Mouse (Mus musculus): ENCODE measurements around the gene Dhcr7. TPM values are rescaled to one million over a fixed set of nuclear protein-coding genes. Genes with fewer than 3 reads are reported as not detected.

Gene Dhcr7
- polyA plus RNA-seq, 1 experiment from 2014 or later, result 71.6 TPM

DNA sequence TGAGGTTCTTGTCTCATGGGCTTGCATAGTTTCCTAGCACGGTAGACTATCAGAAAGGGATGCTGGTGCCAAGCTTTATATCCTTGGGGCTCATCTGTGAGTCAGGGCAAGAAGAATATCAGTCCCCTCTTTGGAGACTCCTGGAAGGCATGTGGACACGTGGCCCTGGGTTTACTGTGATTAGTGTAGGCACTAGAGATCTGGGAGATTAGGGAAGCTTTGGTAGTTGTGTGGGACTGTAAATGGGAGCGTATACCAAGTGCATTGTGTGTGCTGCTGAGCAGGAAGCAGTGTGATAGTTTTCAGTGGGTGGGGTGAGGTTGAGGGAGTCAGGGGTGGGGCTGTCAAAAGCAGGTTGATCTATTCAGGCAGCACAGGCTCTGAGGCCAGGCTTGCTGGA lies 12.0 kb downstream of the Dhcr7 start:
- Histone ChIP-seq H3K36me3 (replicated peaks) (peaks cover 13% of the 10 kb centered on the region; the same call in 1 of the 2 replicates), H3K27ac (no peak overlapping the region), H3K27me3 (replicated peaks) (no peaks in the 10 kb centered on the region), H3K9ac (no peak overlapping the region), H3K4me2 (no peak overlapping the region), H3K4me1 (peaks cover 59% of the 10 kb centered on the region), H3K4me3 (no peak overlapping the region), H3K9me3 (no peaks in the 10 kb centered on the region)
- WGBS, result 70% methylated on average over 3 of the region's 3 CpGs
- no peak for ATAC-seq (replicated peaks)

DNA sequence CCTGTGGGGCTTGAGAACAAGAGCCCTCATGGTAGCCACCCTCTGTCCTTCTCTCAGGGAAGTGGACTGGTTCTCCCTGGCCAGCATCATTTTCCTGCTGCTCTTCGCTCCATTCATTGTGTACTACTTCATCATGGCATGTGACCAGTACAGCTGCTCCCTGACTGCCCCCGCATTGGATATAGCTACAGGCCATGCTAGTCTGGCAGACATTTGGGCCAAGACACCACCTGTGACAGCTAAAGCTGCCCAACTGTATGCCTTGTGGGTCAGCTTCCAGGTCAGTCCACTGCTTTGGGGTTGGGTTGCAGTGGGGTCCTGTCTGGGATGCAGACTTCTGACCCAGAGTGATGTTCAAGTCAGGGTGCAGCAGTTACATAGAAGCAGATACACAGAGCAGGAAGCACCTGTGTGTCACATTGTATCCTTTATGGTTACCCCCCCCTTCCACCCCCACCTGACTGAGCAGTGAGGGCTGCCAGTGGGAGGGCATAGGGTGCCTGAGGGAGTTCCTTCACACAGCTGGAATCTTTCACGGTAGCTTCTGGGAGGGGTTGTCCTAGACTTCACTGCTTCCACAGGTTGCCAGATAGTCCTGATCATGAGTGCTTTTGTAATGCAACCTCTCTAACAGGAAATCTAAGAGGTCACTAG lies 14.9 kb downstream of the Dhcr7 start:
- peaks cover 35% of the 10 kb centered on the region for H3K4me1 ChIP-seq
- no peak overlapping the region for H3K4me2 ChIP-seq
- 94% methylated on average over 3 of the region's 3 CpGs for WGBS
- no peak overlapping the region for H3K4me3 ChIP-seq
- H3K9ac ChIP-seq, result no peak overlapping the region
- H3K27ac ChIP-seq, result no peak overlapping the region
- H3K36me3 ChIP-seq (replicated peaks), result peaks cover 38% of the 10 kb centered on the region
- H3K9me3 ChIP-seq, result no peaks in the 10 kb centered on the region
- no peak for ATAC-seq (replicated peaks)
- no peaks in the 10 kb centered on the region for H3K27me3 ChIP-seq (replicated peaks)

DNA sequence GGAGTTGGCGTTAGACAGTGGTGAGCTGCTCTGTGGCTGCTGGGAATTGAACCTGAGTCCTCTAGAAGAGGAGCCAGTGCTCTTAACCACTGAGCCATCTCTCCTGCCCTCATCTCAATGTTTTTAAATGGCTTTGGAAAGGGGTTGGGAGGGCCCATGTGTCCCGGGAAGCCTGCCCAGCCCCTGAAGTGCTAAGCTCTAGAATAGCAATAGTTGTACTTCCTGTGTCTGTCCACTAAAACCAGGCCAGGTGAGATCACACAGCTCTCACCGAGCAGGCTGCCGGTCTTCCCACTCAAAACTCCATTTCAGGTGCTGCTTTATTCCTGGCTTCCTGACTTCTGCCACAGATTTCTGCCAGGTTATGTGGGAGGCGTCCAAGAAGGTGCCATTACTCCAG lies 17.2 kb downstream of the Dhcr7 start:
- H3K4me3 ChIP-seq, result no peak overlapping the region
- H3K27me3 ChIP-seq (replicated peaks), result no peaks in the 10 kb centered on the region
- no peak overlapping the region for H3K9ac ChIP-seq
- no peak for ATAC-seq (replicated peaks)
- no peak overlapping the region for H3K4me2 ChIP-seq
- H3K9me3 ChIP-seq, result no peaks in the 10 kb centered on the region
- WGBS, result 92% methylated on average over 5 of the region's 5 CpGs
- H3K36me3 ChIP-seq (replicated peaks), result peaks cover 55% of the 10 kb centered on the region
- H3K27ac ChIP-seq, result no peak overlapping the region
- peaks cover 12% of the 10 kb centered on the region for H3K4me1 ChIP-seq

DNA sequence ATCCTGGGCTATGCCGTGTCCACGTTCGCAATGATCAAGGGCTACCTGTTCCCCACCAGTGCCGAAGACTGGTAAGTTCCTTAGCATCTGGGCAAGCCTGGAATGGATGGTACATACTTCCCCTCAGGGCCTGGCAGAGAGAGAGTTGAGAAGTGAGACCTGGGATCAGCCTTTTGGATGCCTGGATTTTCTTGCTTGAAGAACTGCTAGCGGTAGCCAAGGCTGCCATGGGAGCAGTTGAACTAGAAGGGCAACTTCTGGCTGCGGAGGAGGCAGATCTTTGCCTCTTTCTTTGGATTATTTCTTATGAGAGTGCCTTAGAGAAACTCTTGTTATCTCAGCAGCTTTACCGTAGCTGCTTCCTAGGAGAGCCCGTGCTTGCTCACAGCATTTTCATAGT lies 18.4 kb downstream of the Dhcr7 start:
- ATAC-seq (replicated peaks), result no peak
- WGBS, result 96% methylated on average over 8 of the region's 8 CpGs
- H3K9ac ChIP-seq, result no peak overlapping the region
- no peak overlapping the region for H3K27ac ChIP-seq
- peaks cover 65% of the 10 kb centered on the region for H3K36me3 ChIP-seq (replicated peaks)
- no peaks in the 10 kb centered on the region for H3K27me3 ChIP-seq (replicated peaks)
- no peak overlapping the region for H3K4me2 ChIP-seq
- no peaks in the 10 kb centered on the region for H3K9me3 ChIP-seq
- peaks cover under 1% of the 10 kb centered on the region; the same call in 1 of the 2 replicates for H3K4me1 ChIP-seq
- H3K4me3 ChIP-seq, result no peak overlapping the region

DNA sequence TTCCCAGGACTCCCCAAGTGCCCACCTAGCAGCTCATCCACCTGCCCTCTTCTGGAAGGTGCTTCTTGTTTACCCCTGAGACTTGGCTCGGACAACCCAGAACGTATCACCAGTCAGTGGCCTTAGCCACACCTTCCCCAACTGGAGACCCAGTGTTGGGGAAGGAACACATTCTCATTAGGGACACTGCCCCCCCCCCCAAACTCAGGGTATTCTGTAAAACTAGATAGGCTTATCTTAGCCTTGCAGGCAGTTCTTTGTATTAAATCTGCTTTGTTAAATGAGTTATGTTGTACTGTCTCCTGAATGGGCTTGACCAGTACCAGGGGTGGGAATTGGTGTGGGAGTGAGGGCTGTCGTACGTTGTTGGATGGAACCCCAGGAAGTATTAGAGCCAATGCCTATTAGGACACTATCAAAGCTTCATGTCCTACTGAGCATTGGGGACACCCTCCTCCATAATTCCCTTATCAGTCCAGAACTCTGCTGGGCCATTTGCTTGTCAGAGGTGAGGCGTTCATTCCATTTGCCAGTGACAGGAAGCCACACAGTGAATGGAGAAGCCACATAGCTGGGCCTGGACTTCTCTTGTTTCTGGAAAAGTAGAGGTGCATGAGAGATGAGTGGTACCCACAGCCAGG lies 25.3 kb downstream of the Dhcr7 start:
- Histone ChIP-seq H3K36me3 (replicated peaks) (peaks cover 43% of the 10 kb centered on the region), H3K27me3 (replicated peaks) (no peaks in the 10 kb centered on the region), H3K4me2 (no peak overlapping the region), H3K4me1 (no peaks in the 10 kb centered on the region), H3K4me3 (no peak overlapping the region), H3K9me3 (no peaks in the 10 kb centered on the region), H3K9ac (no peak overlapping the region), H3K27ac (no peak overlapping the region)
- WGBS, result 79% methylated on average over 5 of the region's 5 CpGs
- no peak for ATAC-seq (replicated peaks)

DNA sequence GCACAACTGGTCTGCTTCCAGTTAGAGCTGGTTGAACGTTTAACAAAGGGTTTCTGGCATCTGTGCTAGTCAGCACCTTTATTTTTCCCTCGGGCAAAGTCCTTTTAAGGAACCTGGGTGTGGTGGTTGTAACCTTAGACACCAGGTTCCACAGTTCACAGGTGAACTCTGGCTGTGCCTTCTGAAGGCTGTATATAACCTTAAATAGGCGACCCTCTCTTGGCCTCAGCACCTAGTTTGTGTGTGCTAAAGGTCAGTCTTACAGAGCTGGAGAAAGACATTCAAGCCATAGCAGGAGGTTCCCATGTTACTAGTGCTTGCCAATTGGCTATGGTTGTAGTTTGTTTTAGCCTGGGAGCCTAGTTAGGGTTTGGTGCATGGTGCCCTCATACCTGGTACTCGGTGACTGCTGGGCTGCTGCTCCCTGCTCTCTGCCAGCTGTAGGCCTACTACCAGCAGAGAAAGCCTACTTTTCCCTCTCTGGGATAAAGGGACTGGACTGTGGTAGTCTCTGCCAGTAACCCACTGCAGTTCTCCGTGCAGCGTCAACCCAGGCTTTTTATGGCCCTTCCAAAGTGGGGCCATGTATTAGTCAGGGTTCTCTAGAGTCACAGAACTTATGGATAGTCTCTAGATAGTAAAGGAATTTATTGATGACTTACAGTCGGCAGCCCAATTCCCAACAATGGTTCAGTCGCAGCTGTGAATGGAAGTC lies 26.0 kb downstream of the Dhcr7 start:
- Histone ChIP-seq H3K9me3 (no peaks in the 10 kb centered on the region), H3K27ac (no peak overlapping the region), H3K4me2 (no peak overlapping the region), H3K4me1 (no peaks in the 10 kb centered on the region), H3K36me3 (replicated peaks) (peaks cover 37% of the 10 kb centered on the region), H3K27me3 (replicated peaks) (no peaks in the 10 kb centered on the region), H3K4me3 (no peak overlapping the region), H3K9ac (no peak overlapping the region)
- WGBS, result 93% methylated on average over 8 of the region's 8 CpGs
- no peak for ATAC-seq (replicated peaks)

DNA sequence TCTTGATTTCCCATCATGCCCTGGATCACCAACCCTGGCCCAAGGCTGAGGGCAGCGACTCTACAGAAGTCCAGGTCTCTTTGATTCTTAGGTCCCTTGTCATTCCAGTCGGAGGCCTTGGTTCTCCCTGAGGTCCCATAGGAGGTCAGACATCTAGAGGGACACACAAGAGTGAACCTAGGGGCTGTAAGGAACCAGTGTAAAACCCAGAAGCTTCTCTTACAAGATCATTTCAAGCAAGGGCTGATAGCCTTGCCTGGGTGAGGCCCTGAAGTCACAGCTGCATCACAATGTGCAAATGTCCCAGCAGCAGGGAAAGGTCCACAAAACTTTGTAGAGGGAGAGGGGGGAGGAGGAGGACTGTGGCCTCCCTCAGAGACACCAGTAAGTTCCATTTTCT lies 43.6 kb downstream of the Dhcr7 start, which contains the start of gene Gm498:
TSS of gene Gm498 (plus strand) at position 301 of the 400 bp plus-strand sequence.
- Histone ChIP-seq H3K36me3 (replicated peaks) (no peaks in the 10 kb centered on the region), H3K27ac (no peak within 1 kb of the TSS), H3K4me3 (no peak within 1 kb of the TSS), H3K9me3 (no peaks in the 10 kb centered on the region), H3K4me2 (no peak within 1 kb of the TSS), H3K27me3 (replicated peaks) (no peaks in the 10 kb centered on the region), H3K4me1 (no peaks in the 10 kb centered on the region), H3K9ac (no peak within 1 kb of the TSS)
- 85% methylated on average over 2 of the region's 2 CpGs for WGBS
- ATAC-seq (replicated peaks), result no peak

DNA sequence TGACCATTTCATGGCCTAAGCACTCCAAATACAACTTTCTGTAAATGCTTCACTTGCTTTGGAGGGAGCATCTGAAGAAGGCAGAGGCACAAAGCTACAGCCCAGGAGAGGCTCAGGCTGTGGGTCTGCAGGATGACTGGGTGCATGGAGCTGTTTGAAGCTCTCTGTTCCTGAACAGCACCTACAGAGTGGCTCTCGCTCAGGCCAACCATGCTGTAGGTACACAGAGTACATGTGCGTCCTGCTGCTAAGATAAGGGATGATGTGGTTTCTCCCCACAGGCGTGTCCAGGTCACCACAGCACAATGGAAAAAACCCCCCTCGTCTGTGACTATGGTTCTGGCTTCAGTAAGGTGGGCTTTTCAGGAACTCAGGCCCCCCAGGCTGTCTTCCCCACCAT lies 45.9 kb downstream of the Dhcr7 start:
- no peak for ATAC-seq (replicated peaks)
- no peak overlapping the region for H3K4me3 ChIP-seq
- H3K27me3 ChIP-seq (replicated peaks), result no peaks in the 10 kb centered on the region
- 87% methylated on average over 4 of the region's 4 CpGs for WGBS
- H3K4me2 ChIP-seq, result no peak overlapping the region
- H3K9me3 ChIP-seq, result no peaks in the 10 kb centered on the region
- H3K9ac ChIP-seq, result no peak overlapping the region
- no peak overlapping the region for H3K27ac ChIP-seq
- H3K36me3 ChIP-seq (replicated peaks), result no peaks in the 10 kb centered on the region
- no peaks in the 10 kb centered on the region for H3K4me1 ChIP-seq

DNA sequence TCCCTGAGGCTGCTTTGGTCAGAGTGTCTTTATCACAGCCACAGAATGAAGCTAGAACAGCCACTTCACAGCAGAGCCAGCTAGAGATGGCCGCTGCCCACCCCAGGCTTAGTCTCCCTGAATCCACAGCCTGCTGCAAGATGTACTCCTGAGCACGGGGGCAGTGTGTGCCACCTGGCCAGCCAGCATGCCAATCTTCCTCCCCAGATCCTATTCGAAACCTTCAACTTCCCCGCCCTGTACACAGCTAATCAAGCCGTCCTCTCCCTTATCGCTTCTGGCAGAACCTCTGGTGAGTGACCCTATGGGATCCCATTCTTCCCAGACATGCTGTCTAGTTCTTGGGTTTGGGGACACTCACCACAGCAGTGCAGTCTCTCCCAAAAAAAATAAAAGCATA lies 60.8 kb downstream of the Dhcr7 start:
- WGBS, result 80% methylated on average over 6 of the region's 6 CpGs
- no peaks in the 10 kb centered on the region for H3K36me3 ChIP-seq (replicated peaks)
- no peak overlapping the region for H3K4me3 ChIP-seq
- no peaks in the 10 kb centered on the region for H3K9me3 ChIP-seq
- H3K27me3 ChIP-seq (replicated peaks), result no peaks in the 10 kb centered on the region
- H3K4me2 ChIP-seq, result no peak overlapping the region
- ATAC-seq (replicated peaks), result no peak
- H3K9ac ChIP-seq, result no peak overlapping the region
- H3K27ac ChIP-seq, result no peak overlapping the region
- H3K4me1 ChIP-seq, result no peaks in the 10 kb centered on the region

DNA sequence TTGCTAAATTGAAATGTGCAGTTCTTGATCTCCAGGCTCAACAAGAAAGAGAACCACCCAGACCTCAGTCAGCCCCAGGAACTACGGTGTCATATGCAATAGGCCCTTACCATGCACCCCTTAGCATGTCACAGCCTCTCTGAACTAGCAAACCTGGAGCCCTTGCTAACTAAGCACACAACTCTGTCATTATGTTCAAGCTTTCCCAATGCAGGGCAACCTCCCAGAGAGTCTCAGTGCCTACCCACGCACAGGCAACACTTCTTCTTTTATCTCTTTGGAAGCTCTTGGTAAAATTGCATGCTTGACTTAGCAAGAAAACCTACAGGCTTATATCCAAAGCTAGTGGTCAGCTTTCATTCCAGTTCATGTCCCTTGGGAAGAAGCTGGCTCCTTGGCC lies 68.2 kb downstream of the Dhcr7 start:
- 69% methylated on average over 2 of the region's 2 CpGs for WGBS
- H3K9ac ChIP-seq, result no peak overlapping the region
- ATAC-seq (replicated peaks), result no peak

DNA sequence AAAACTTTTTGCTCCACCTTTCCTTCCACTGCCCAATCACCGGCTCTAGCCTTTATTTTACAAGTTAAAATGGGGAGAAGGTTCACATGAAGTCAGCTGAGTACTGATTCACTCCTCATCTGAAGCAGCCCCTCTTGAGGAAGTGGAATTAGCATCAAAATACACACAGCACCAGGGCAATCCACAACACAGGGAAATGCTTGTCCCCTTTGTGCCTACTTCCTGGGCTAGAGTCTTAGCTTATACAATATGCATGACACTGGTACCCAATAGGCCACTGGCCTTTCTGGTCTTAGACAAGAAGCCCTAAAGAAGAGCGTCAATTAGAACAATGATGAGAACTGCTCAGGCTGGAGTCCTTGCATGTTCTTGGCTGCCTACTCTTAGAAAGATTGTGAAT lies 69.4 kb downstream of the Dhcr7 start:
- WGBS, result 52% methylated on average over 2 of the region's 2 CpGs
- H3K27me3 ChIP-seq (replicated peaks), result no peaks in the 10 kb centered on the region
- no peak overlapping the region for H3K4me2 ChIP-seq
- no peak overlapping the region for H3K4me3 ChIP-seq
- no peak overlapping the region for H3K27ac ChIP-seq
- no peaks in the 10 kb centered on the region for H3K9me3 ChIP-seq
- H3K9ac ChIP-seq, result no peak overlapping the region
- no peaks in the 10 kb centered on the region for H3K36me3 ChIP-seq (replicated peaks)
- no peaks in the 10 kb centered on the region for H3K4me1 ChIP-seq
- no peak for ATAC-seq (replicated peaks)

More for the DNA sequence above, 68.2 kb downstream of the Dhcr7 start:
- Histone ChIP-seq H3K4me1 (no peaks in the 10 kb centered on the region), H3K4me3 (no peak overlapping the region), H3K4me2 (no peak overlapping the region), H3K9me3 (no peaks in the 10 kb centered on the region), H3K27me3 (replicated peaks) (no peaks in the 10 kb centered on the region), H3K27ac (no peak overlapping the region), H3K36me3 (replicated peaks) (no peaks in the 10 kb centered on the region)

Measured in midbrain, embryonic 15.5 days (tissue).